Mouse (Mus musculus): ENCODE results near the gene Taf1d. TPM values are rescaled to one million over a fixed set of nuclear protein-coding genes. Genes with fewer than 3 reads are reported as not detected.
A peak's percentile ranks its signal among the peaks of the same experiment; 100 is the strongest.

The Taf1d gene
- polyA plus RNA-seq, 1 experiment: 173 TPM

DNA sequence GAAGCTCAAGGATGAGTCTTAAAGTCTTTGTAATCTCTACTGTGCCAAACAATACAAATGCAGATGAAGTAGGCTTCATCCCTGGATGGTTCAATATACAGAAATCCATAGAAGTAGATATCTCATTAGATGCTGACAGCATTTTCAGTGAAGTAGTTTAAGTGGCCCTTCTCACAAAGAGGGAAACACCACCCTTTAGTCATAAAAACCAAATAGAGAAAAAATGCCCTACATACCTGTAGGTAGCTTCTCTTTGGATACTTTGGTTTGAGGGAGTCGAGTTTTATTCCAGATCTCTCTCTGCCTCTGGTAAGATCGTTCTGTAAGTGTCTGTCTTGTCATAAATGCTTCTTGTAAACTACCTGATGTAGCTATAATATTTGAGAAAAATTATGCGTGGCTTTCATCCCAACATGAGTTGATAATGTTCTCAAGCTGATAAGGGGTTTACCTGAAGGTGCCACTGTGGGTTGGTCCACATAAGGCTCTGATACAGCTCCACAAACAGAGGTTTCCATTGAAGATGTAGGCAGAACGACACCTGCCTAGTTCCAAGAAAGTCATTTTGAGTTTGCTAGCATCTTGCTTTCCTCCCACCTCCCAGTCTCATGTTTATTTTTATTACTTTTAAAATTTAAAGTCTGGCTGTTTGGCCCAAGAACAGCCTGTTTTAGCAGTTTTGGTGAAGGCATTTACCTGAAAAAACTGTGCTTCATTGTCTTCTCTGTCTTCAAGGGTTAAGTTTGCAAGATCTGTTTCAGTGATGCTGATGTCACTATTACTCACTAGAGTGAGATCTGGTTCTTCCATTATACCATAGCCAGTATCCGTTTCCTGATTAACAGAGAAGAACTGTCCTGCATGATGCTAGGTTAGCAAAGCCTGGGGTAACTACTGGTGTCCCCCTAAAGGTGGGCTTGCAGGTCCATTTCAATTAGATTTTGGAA, 11.5 kb downstream of the Taf1d start:
- no peak overlapping the region for H3K27ac ChIP-seq (ENCODE audit: insufficient read depth, low read length)
- TF ChIP-seq CTCF (IDR thresholded peaks at IDR 0.05; ENCODE audit: borderline replicate concordance, insufficient read depth, low read length): no peak
- TF ChIP-seq POLR2A (IDR thresholded peaks at IDR 0.05; ENCODE audit: low read depth, low read length): no peak; the same call in 1 of the 2 replicates
- H3K4me1 ChIP-seq (ENCODE audit: control insufficient read depth, insufficient read depth, low read length): no peaks in the 10 kb centered on the region
- H3K4me3 ChIP-seq (ENCODE audit: insufficient read depth, low read length): no peak overlapping the region

DNA sequence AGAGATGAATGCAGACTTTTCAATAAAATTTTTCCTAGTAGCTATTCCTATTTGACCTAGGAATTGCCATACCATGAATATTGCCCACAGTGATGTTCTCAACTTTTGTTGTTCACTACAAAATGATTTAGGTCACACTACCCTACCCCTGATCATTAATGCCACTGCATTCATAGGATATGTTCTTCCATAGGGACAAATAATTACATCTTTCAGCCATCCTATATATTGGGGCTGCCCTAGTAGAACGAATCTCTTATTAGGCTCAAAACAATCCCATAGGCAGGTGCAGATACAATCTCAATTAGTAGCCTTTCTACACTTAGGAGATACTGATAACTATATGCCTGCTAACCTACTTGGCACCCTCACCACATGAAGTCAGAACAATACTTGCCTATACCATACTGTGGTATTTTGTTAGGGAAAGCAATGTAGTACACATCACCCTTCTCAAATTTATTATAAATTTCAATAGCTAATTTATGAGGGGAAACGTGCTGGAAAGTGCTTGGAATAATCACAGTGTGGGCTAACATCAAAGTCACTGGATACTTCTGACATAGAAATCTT, 12.2 kb downstream of the Taf1d start:
- H3K4me3 ChIP-seq (ENCODE audit: insufficient read depth, low read length): no peak overlapping the region
- TF ChIP-seq CTCF (IDR thresholded peaks at IDR 0.05; ENCODE audit: borderline replicate concordance, insufficient read depth, low read length): no peak
- TF ChIP-seq POLR2A (IDR thresholded peaks at IDR 0.05; ENCODE audit: low read depth, low read length): 0 out of 2 replicates have a peak, but pooled peaks have one; percentile 3
- H3K27ac ChIP-seq (ENCODE audit: insufficient read depth, low read length): no peak overlapping the region
- H3K4me1 ChIP-seq (ENCODE audit: control insufficient read depth, insufficient read depth, low read length): no peaks in the 10 kb centered on the region

DNA sequence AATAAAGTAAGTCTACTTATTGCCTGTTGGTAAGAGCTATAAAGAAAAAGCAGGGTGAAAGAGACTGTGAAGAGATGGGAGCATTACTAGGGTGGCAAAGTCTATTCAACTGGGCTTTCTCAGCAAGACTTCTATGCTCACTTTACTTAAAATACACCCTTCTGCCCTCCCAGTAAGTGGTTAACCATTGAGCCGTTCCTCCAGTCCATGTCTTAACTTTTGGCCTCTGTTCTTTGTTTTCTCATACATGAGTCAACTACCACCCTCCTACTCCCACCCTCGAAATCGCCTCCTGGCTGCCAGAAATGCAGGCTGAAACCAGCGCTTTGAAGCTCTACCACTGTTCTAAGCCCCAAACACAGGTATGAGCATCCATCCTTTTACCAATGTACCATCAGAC, 31.8 kb downstream of the Taf1d start:
- Histone ChIP-seq H3K4me3 (ENCODE audit: insufficient read depth, low read length) (no peak overlapping the region), H3K27ac (ENCODE audit: insufficient read depth, low read length) (no peak overlapping the region), H3K4me1 (ENCODE audit: control insufficient read depth, insufficient read depth, low read length) (no peaks in the 10 kb centered on the region)
- no peak for TF ChIP-seq CTCF (IDR thresholded peaks at IDR 0.05; ENCODE audit: borderline replicate concordance, insufficient read depth, low read length)
- no peak for TF ChIP-seq POLR2A (IDR thresholded peaks at IDR 0.05; ENCODE audit: low read depth, low read length)

DNA sequence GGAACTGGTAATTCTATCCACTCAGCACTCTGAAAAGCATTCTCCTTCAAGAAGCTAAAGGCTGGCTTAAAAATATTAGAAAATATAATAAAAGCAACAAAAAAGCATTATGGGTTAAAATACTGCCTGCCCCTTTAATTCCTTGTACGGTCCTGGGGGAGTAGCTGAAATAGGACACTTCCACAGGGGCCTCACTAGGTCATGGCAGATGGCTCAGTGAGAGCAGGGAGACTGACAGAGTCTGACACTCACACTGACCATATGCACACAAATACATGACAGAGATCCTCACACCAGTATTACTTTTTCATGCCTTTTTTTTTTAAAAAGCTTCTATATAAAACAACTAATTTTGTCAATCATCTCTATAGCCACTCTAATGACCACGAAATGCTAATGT, 43.9 kb downstream of the Taf1d start:
- H3K4me1 ChIP-seq (ENCODE audit: control insufficient read depth, insufficient read depth, low read length): no peaks in the 10 kb centered on the region
- no peak overlapping the region for H3K27ac ChIP-seq (ENCODE audit: insufficient read depth, low read length)
- TF ChIP-seq POLR2A (IDR thresholded peaks at IDR 0.05; ENCODE audit: low read depth, low read length) (no peak), CTCF (IDR thresholded peaks at IDR 0.05; ENCODE audit: borderline replicate concordance, insufficient read depth, low read length) (no peak)
- no peak overlapping the region for H3K4me3 ChIP-seq (ENCODE audit: insufficient read depth, low read length)

DNA sequence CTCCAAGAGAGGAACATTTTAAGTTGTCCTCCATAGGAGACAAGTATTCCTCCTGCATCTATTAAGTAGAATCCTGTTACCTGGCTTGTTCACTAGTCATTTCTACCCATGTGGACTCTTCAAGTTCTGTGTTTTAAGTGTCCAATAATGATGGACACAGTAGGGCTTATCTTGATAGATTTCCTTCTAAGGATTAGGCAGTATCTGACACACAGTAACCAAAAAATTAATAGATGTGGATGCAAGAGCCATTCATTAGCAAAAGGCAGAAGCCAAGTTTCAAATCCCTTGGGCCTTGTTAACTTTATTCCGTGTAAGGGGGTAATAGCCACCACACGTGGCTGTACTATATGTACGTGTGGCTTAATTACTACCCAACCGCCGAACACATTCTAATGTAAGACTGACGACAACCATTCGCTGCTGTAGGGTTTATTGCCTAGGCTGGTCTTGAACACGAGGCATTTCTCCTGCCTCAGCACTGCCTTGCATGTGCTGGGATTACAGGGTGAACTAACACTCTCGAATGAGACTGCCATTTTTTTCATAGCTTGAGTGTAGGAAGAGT, 51.0 kb downstream of the Taf1d start:
- TF ChIP-seq CTCF (IDR thresholded peaks at IDR 0.05; ENCODE audit: borderline replicate concordance, insufficient read depth, low read length) (no peak), POLR2A (IDR thresholded peaks at IDR 0.05; ENCODE audit: low read depth, low read length) (no peak)
- H3K4me1 ChIP-seq (ENCODE audit: control insufficient read depth, insufficient read depth, low read length): no peaks in the 10 kb centered on the region
- H3K27ac ChIP-seq (ENCODE audit: insufficient read depth, low read length): no peak overlapping the region
- H3K4me3 ChIP-seq (ENCODE audit: insufficient read depth, low read length): peak overlapping the region; percentile 96

DNA sequence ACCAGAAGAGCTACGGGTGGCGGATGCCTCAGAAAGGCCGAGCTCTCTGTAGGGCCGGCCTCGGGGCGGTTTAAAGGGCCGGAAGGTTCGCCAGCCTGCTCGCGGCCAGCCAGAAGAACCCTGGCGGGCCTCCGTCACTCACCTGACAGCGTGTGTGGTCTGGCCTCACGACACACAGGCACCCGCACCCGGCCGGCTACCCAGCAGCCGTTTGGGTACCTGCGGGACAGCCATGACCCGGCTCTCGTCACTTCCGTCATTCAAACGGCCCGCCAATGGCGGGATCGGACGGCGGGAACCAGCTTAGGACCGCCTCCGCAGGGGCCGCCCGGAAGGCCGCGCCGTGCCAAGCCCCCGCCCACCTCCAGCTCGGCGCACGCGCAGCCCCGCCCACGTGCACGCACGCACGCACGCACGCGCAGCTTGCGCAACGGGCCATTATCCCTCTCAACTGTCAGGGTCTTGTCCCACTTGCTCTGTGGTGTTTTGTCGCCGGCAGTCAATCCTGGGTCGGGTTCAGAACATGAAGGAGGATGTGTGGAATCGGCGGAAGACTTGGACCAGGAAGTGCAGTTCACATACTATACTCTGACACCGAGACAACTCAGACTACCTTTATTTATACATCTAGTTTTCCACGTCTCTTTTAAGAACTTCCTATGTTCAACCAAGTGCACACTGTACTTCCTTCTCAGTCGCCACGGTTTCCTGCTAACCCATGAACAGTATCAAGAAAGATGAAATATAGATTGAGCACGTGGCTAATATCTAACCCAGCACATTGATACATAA, 51.7 kb downstream of the Taf1d start, which contains the start of gene Cep295:
Cep295 (minus strand) TSS at position 305 of the 792 bp plus-strand sequence.
- H3K4me1 ChIP-seq (ENCODE audit: control insufficient read depth, insufficient read depth, low read length): no peaks in the 10 kb centered on the region
- peak within 1 kb of the TSS; percentile 96 for H3K4me3 ChIP-seq (ENCODE audit: insufficient read depth, low read length)
- H3K27ac ChIP-seq (ENCODE audit: insufficient read depth, low read length): peak within 1 kb of the TSS; percentile 2; the same call in 1 of the 2 replicates
- TF ChIP-seq POLR2A (IDR thresholded peaks at IDR 0.05; ENCODE audit: low read depth, low read length) (peak; percentile 97), CTCF (IDR thresholded peaks at IDR 0.05; ENCODE audit: borderline replicate concordance, insufficient read depth, low read length) (no peak)

DNA sequence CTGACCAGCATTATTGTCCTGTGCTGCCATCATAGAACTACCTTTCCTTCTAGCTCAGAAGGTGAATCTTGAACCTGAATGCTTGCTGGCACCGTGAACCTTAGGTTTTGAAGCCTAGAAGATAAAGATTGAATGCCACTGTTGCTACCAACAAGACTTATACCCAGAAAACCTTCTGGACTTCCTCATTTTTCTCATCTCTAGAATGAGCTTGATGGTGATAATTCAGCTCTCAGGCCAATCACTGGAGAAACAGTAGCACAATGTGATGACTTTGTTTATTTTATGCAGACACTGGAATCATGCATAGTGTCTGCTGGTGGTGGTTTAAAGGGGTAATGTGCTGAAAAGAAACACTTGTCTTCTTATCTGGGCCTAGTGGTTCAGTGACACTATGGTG, 58.8 kb downstream of the Taf1d start:
- TF ChIP-seq CTCF (IDR thresholded peaks at IDR 0.05; ENCODE audit: borderline replicate concordance, insufficient read depth, low read length) (no peak), POLR2A (IDR thresholded peaks at IDR 0.05; ENCODE audit: low read depth, low read length) (no peak)
- H3K27ac ChIP-seq (ENCODE audit: insufficient read depth, low read length): no peak overlapping the region
- no peak overlapping the region for H3K4me3 ChIP-seq (ENCODE audit: insufficient read depth, low read length)
- H3K4me1 ChIP-seq (ENCODE audit: control insufficient read depth, insufficient read depth, low read length): no peaks in the 10 kb centered on the region

DNA sequence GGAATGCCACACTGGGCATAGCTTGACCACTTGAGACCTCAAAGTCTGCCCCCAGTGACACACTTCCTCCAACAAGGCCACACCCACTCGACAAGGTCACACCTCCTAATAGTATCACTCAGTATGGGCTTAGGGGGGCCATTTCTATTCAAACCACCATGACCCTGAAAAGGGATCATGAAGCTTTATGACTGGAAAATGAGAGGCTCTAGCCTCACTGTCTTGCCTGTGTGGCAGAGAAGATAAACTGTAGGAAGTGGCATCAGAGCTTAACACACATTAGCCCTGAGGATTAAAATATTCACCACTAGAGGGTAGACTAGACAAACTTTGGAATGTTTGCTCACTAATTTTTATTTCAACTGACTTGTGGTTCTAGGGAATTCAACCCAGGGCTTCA, 59.8 kb downstream of the Taf1d start:
- TF ChIP-seq CTCF (IDR thresholded peaks at IDR 0.05; ENCODE audit: borderline replicate concordance, insufficient read depth, low read length) (no peak), POLR2A (IDR thresholded peaks at IDR 0.05; ENCODE audit: low read depth, low read length) (no peak)
- H3K4me1 ChIP-seq (ENCODE audit: control insufficient read depth, insufficient read depth, low read length): no peaks in the 10 kb centered on the region
- no peak overlapping the region for H3K27ac ChIP-seq (ENCODE audit: insufficient read depth, low read length)
- H3K4me3 ChIP-seq (ENCODE audit: insufficient read depth, low read length): no peak overlapping the region

DNA sequence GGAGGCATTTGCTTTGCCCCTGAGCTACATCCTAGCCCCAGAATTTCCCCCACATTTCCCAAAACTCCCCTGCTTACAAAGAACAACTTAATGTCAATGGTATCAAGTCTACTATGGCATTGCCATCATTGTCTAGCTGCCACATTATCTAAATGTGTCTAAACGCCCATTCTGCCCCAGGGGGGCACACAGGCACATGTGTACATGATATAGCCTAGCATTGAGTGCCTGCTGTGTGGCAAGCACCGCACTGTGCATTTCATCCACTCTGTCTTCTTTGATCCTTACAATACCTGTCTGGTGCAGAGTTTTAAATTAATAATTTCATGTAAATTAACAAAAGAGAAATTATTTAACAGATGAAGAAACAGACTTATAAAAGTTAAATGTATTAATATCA, 60.2 kb downstream of the Taf1d start:
- TF ChIP-seq CTCF (IDR thresholded peaks at IDR 0.05; ENCODE audit: borderline replicate concordance, insufficient read depth, low read length): no peak
- TF ChIP-seq POLR2A (IDR thresholded peaks at IDR 0.05; ENCODE audit: low read depth, low read length): no peak
- no peak overlapping the region for H3K27ac ChIP-seq (ENCODE audit: insufficient read depth, low read length)
- H3K4me3 ChIP-seq (ENCODE audit: insufficient read depth, low read length): no peak overlapping the region
- no peaks in the 10 kb centered on the region for H3K4me1 ChIP-seq (ENCODE audit: control insufficient read depth, insufficient read depth, low read length)

Other genes starting within 250 kb of the Taf1d start
- gene Hephl1, start 194.1 kb upstream of the Taf1d start, polyA plus RNA-seq (2011; ENCODE audit: insufficient read length, low read depth, missing spikeins): not detected in 2 replicates
- gene Vstm5, start 67.2 kb upstream of the Taf1d start, polyA plus RNA-seq (2011; ENCODE audit: insufficient read length, low read depth, missing spikeins): 3.6 and 4.1 TPM in 2 replicates
- 45.7 and 49.6 TPM in 2 replicates for gene Med17, start 26.3 kb upstream of the Taf1d start, polyA plus RNA-seq (2011; ENCODE audit: insufficient read length, low read depth, missing spikeins)
- 40.8 and 51.0 TPM in 2 replicates for gene 4931406C07Rik, start 234 bp downstream of the Taf1d start, polyA plus RNA-seq (2011; ENCODE audit: insufficient read length, low read depth, missing spikeins)
- 25.6 and 27.7 TPM in 2 replicates for gene Cep295, start 51.6 kb downstream of the Taf1d start, polyA plus RNA-seq (2011; ENCODE audit: insufficient read length, low read depth, missing spikeins)
- 16.7 and 19.3 TPM in 2 replicates for gene Smco4, start 187.2 kb downstream of the Taf1d start, polyA plus RNA-seq (2011; ENCODE audit: insufficient read length, low read depth, missing spikeins)

Data from embryonic fibroblast, embryonic 13.5 days (primary cell).